Mouse (Mus musculus) liver, adult 2 months (tissue): Measurements from ENCODE around the gene Bin2. TPM values are rescaled to one million over a fixed set of nuclear protein-coding genes. Genes with fewer than 3 reads are reported as not detected.
A peak's percentile ranks its signal among the peaks of the same experiment; 100 is the strongest.

Experiments used
- DNase-seq: peaks from one replicate; pipeline ENCODE4 v3.0.0-alpha.2; 2011; ENCODE audit warnings: low read depth, low spot score; ENCODE audit errors: extremely low read depth
- H3K27ac ChIP-seq: fragments of 200-500 bp; replicated peaks from 2 replicates; pipeline ENCODE4 v1.5.1; 2012; ENCODE audit warnings: low read depth, mild to moderate bottlenecking, control low read depth, inconsistent platforms, low read length; ENCODE audit not compliant: insufficient read depth
- H3K27me3 ChIP-seq: fragments of 200-500 bp; 2 replicates; pipeline ENCODE4 v1.6.1; 2012; ENCODE audit warnings: mild to moderate bottlenecking, moderate library complexity, low read length, inconsistent platforms; ENCODE audit not compliant: control insufficient read depth, insufficient read depth
- H3K36me3 ChIP-seq: fragments of 200-500 bp; 2 replicates; pipeline ENCODE4 v1.6.1; 2012; ENCODE audit warnings: low read length, inconsistent platforms; ENCODE audit not compliant: control insufficient read depth, insufficient read depth
- H3K4me1 ChIP-seq: fragments of 200-500 bp; 2 replicates; pipeline ENCODE4 v1.6.1; 2011; ENCODE audit warnings: low read length; ENCODE audit not compliant: control insufficient read depth, insufficient read depth
- H3K4me3 ChIP-seq: fragments of 200-500 bp; 2 replicates; pipeline ENCODE4 v1.5.1; 2011; ENCODE audit warnings: low read depth, mild to moderate bottlenecking, control low read depth, low read length, moderate library complexity; ENCODE audit not compliant: insufficient read depth
- H3K79me2 ChIP-seq: fragments of 200-500 bp; 2 replicates; pipeline ENCODE4 v1.6.1; 2012; ENCODE audit warnings: inconsistent platforms, mild to moderate bottlenecking, low read length, moderate library complexity; ENCODE audit not compliant: control insufficient read depth, insufficient read depth
- H3K9ac ChIP-seq: fragments of 200-500 bp; 2 replicates; pipeline ENCODE4 v1.6.1; 2012; ENCODE audit warnings: low read depth, mild to moderate bottlenecking, control low read depth, inconsistent platforms, low read length
- CTCF ChIP-seq: fragments of 200-500 bp; IDR thresholded peaks from 2 replicates; pipeline ENCODE4 v1.5.1; 2011; ENCODE audit warnings: low read depth, low read length, control low read depth
- POLR2A ChIP-seq: fragments of 200-500 bp; IDR thresholded peaks from 2 replicates; pipeline ENCODE4 v1.6.1; 2011; ENCODE audit warnings: low read length, control low read depth; ENCODE audit not compliant: insufficient read depth; ENCODE audit errors: extremely low read depth
- WGBS: fragments of 180-500 bp; shearing (Covaris S2); methylation state at CpG from one replicate; pipeline ENCODE4 v1.1.7; 2018; 5-methylcytosine and 5-hydroxymethylcytosine counted together
- polyA plus RNA-seq: library from polyadenylated mRNA; depleted of rRNA; stranded (reverse); fragments of >200 nt; gene quantifications from 2 replicates; pipeline ENCODE4 v1.2.3, GENCODE M21; 2012
- total RNA-seq: library from RNA; depleted of rRNA; stranded (reverse); fragments of >200 nt; gene quantifications from 2 replicates; pipeline ENCODE4 v1.2.3, GENCODE M21; 2014

Gene Bin2
- total and polyA plus RNA-seq, 2 experiments: 1.0 to 4.0 TPM

DNA sequence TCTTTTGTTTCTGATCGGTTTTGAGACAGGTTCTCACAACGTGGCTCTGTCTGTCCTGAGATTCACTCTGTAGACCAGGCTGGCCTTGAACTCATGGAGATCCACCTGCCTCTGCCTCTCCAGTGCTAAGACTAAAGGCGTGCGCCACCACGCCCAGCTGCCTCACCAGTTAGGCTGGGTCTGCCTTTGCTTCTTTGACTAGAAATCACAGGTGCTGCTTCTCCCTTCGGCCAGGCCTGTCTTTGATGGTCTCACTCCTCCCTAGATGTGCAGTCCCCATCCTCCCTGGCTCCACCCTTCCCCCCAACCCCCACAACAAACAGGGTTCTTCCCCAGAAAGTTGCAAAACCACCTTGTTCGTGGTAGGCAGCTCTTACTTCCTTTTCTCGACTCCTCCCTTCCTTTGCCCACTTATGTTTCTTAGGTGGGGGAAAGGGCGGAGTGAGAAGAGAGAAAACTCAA lies 4.5 kb downstream of the Bin2 start:
- TF ChIP-seq CTCF (no peak), POLR2A (no peak)
- H3K4me3 ChIP-seq: no peak overlapping the region
- no peak overlapping the region for H3K9ac ChIP-seq
- WGBS: 69% methylated on average over 9 of the region's 9 CpGs
- DNase-seq: no peak
- H3K27ac ChIP-seq: no peak overlapping the region
- H3K79me2 ChIP-seq: no peaks in the 10 kb centered on the region
- no peaks in the 10 kb centered on the region for H3K36me3 ChIP-seq
- no peaks in the 10 kb centered on the region for H3K27me3 ChIP-seq
- H3K4me1 ChIP-seq: peaks cover 17% of the 10 kb centered on the region

DNA sequence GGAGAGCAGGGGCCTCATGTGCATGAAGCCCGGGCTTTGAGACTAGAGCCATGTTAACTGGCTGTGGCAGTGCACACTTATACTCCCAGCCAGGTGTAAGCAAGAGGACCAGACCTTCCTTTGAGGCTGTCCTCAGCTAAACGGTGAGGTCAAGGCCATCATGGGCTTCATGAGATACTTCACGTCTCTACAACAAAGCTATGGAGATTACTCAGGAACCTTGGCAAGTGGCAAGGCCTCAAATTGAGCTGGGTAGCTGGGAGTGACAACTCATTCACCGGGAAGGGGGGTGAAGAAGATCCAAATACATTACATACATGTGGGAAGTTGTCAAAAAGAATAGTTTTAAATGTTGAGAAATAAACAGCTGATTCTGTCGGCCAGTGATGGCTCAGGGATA lies 8.5 kb downstream of the Bin2 start:
- no peak overlapping the region for H3K27ac ChIP-seq
- no peaks in the 10 kb centered on the region for H3K79me2 ChIP-seq
- H3K27me3 ChIP-seq: no peaks in the 10 kb centered on the region
- DNase-seq: no peak
- TF ChIP-seq CTCF: no peak
- no peak for TF ChIP-seq POLR2A
- H3K4me1 ChIP-seq: peaks cover 23% of the 10 kb centered on the region
- no peak overlapping the region for H3K9ac ChIP-seq
- 76% methylated on average over 5 of the region's 5 CpGs for WGBS
- no peaks in the 10 kb centered on the region for H3K36me3 ChIP-seq
- no peak overlapping the region for H3K4me3 ChIP-seq

DNA sequence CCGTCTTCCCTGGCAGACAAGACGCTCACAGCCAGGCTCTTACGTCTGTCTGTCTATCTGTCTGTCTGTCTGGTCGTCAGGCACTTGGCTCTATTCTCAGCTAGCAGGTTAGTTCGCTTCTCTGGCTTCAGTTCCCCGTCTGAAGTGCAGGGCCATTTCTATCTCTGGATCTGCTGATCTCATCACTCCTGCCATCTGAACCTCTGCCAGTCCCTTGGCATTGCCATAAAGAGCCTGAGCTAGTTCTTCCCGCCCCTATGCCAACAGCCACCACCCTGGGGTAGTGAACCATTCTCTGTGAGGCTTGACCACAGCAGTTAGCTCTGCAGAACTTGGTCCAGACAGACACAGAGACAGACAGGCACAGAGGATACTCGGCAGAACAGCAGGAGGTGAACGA lies 9.0 kb downstream of the Bin2 start:
- Histone ChIP-seq H3K4me3 (no peak overlapping the region), H3K4me1 (peaks cover 28% of the 10 kb centered on the region), H3K27ac (peak overlapping the region; percentile 23), H3K9ac (no peak overlapping the region), H3K36me3 (no peaks in the 10 kb centered on the region), H3K27me3 (no peaks in the 10 kb centered on the region), H3K79me2 (no peaks in the 10 kb centered on the region)
- 22% methylated on average over 9 of the region's 9 CpGs for WGBS
- DNase-seq: peak; percentile 94
- no peak for TF ChIP-seq CTCF
- no peak for TF ChIP-seq POLR2A

DNA sequence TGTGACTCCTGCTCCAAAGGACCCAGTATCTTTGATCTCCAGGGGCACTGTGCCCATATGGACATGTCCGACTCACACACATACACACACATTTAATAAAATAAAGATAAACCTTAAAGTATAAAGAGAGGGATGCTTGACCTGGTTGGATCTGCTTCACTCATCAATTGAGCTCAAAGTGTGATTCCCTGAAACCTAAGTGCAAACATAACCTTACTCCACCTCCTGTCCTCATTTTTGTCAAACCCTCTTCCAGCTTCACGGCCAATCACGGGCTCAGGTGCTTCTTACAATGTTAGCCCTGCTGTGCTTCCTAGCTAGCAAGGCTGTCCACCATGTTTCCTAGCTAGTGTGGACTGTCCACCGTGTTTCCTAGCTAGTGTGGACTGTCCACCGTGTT lies 14.2 kb downstream of the Bin2 start:
- Histone ChIP-seq H3K27ac (peak overlapping the region; percentile 53), H3K4me3 (no peak overlapping the region), H3K79me2 (no peaks in the 10 kb centered on the region), H3K36me3 (no peaks in the 10 kb centered on the region), H3K27me3 (no peaks in the 10 kb centered on the region), H3K4me1 (peaks cover 17% of the 10 kb centered on the region), H3K9ac (no peak overlapping the region)
- WGBS: 27% methylated on average over 5 of the region's 5 CpGs
- DNase-seq: peak; percentile 93
- TF ChIP-seq CTCF (no peak), POLR2A (no peak)

DNA sequence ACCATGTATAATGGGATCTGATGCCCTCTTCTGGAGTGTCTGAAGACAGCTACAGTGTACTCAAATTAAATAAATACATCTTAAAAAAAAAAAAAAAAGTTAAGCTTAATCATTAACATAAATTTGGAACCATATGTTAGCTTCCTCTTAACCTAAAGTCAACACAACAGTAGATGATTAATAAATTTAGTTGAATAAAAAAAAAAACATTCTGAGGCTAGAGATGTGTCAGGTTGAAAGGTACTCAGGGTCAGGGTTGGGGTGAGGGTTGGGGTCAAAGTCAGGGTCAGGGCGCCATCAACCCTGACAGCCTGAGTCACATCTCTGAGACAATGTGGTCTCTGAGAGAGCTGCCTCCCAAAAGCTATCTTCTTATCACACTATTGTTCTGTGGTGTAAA lies 15.1 kb downstream of the Bin2 start:
- no peak overlapping the region for H3K4me3 ChIP-seq
- TF ChIP-seq POLR2A (no peak), CTCF (no peak)
- peaks cover 12% of the 10 kb centered on the region for H3K4me1 ChIP-seq
- no peaks in the 10 kb centered on the region for H3K27me3 ChIP-seq
- no peak overlapping the region for H3K27ac ChIP-seq
- 17% methylated on average over 1 of the region's 1 CpGs for WGBS
- H3K36me3 ChIP-seq: no peaks in the 10 kb centered on the region
- H3K79me2 ChIP-seq: no peaks in the 10 kb centered on the region
- DNase-seq: peak; percentile 91
- H3K9ac ChIP-seq: no peak overlapping the region

DNA sequence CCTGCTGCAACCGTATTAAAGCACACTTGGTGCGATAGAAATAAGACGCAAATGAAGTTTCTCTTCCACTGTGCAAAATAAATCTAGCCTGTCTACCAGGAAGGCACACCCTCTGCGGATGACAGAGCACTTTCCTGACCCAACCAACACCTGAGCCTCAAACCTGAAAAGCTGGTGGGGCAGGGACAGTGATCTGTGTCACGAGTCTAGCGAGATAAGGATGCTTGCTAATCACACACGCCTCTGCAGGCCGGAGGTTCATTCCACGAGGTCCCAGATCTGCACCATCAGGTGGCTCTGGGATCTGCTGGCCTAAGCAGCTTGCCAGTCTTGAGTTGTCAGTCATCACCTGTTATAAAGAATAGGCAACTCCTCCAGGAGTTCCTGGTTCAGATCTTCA lies 17.7 kb downstream of the Bin2 start:
- H3K27ac ChIP-seq: no peak overlapping the region
- no peak for TF ChIP-seq POLR2A
- H3K36me3 ChIP-seq: no peaks in the 10 kb centered on the region
- no peaks in the 10 kb centered on the region for H3K27me3 ChIP-seq
- H3K4me1 ChIP-seq: peaks cover 9% of the 10 kb centered on the region
- no peaks in the 10 kb centered on the region for H3K79me2 ChIP-seq
- WGBS: 70% methylated on average over 9 of the region's 9 CpGs
- H3K9ac ChIP-seq: no peak overlapping the region
- DNase-seq: no peak
- no peak overlapping the region for H3K4me3 ChIP-seq
